Mouse (Mus musculus) CD8-positive naive resting alpha-beta T cell, adult 2 months (primary cell): ENCODE results near the gene 6430550D23Rik.
A peak's percentile ranks its signal among the peaks of the same experiment; 100 is the strongest.

ENCODE experiments used
- DNase-seq, 2 experiments: peaks; one replicate each; pipeline ENCODE4 v3.0.0; 2022; ENCODE audit warnings: low read depth in 2 of 2, low spot score in 2 of 2

6430550D23Rik gene

DNA sequence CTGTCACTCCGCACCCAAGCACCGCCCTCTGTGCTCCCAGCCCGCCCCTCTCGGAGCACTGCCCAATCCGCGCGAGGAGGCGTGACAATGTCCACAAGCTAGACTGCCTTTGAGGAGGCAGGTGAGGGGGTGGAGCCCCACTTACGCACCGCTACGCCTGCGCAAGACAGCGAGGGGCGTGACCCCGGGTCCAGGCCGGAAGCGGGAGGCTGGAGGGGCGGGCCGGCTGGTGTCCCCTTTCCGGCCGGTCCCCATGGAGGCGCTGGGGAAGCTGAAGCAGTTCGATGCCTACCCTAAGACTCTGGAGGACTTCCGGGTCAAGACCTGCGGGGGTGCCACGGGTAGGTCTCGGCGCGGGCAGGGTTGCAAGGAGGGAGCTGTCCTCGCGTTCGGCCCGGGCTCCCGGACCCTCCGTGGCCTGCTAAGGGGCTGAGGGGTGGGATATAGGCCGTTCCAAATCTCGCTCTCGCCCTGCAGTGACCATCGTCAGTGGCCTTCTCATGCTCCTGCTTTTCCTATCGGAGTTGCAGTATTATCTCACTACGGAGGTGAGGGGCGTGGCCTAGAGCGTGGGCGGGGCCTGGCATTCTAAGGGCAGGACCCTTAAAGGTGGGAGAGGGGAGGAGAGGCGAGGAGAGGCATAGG lies at the start of gene 6430550D23Rik, which contains the start of gene Ergic3:
Gene 6430550D23Rik, minus strand, starts transcription at position 90 of the 645 bp plus-strand sequence.
Gene Ergic3, plus strand, starts transcription at position 158 of the 645 bp plus-strand sequence.
- DNase-seq = peak; percentile 97 to 99

DNA sequence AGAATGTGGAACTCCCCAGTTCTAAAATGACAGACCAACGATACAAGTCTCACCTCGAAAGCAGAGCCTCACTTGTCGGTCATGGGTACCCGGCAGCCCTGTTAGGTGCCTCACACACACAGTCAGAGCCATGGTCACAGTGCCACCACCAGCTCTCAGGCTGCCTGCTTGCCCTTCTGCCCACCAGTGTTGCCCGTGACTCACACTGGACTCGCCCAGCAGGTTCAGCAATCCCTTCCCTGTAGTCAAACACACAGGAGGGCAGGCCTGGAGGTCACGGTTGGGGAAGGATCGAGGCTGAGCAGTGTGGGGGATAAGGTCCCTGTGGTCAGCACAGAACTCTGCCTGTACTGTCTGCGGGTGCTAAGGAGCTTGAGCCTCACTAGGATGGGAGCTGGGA lies 45.0 kb upstream of the 6430550D23Rik start, which contains the start of gene Fer1l4:
Gene Fer1l4, minus strand, starts transcription at position 132 of the 400 bp plus-strand sequence.
- no peak for DNase-seq

- DNase-seq = no peak
Observed at GRCm38 (mm10) chr2:156047929-156048328, 40.2 kb upstream of the 6430550D23Rik start.

- no peak for DNase-seq
Observed at GRCm38 (mm10) chr2:156042903-156043302, 35.1 kb upstream of the 6430550D23Rik start.

DNA sequence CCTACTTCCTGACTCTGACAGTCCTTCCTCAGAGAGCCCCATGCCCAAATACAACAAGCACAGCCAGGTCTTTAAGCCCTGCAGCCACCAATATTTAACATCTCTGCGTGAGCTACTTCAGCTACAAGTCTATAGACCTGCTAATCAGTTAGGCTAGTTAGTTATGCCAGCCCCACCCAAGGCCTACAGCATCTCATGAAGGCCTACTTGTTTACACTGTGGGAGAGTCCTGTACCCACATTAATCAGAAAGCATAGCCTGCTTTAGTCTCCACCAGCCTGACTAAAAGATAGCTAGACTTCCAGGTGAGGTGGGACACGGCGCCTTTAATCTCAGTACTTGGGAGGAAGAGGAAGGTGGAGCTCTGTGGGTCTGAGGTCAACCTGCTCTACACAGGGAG lies 31.6 kb upstream of the 6430550D23Rik start:
- no peak for DNase-seq

DNA sequence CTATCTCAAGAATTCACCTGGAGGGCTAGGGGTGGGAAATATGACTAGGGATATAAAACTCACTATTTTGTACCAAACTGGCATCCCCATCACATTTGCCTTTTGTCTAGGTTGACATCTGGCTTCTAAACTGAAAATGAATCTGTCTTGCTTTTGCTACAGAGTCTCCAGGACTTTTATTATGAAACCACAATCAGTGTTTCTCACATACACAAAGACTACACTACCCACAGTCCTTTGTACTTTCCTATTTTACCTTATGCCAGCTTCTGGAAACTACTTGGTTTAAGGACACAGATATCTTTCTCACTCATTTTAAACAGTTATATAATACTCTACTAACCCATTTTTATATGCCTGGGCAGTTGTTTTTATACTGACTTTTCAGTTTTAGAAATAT lies 17.7 kb upstream of the 6430550D23Rik start:
- no peak for DNase-seq

GRCm38 (mm10) chr2:156021765-156022164 lies 14.0 kb upstream of the 6430550D23Rik start:
- DNase-seq = no peak

GRCm38 (mm10) chr2:156021219-156021618 lies 13.4 kb upstream of the 6430550D23Rik start:
- no peak for DNase-seq

DNA sequence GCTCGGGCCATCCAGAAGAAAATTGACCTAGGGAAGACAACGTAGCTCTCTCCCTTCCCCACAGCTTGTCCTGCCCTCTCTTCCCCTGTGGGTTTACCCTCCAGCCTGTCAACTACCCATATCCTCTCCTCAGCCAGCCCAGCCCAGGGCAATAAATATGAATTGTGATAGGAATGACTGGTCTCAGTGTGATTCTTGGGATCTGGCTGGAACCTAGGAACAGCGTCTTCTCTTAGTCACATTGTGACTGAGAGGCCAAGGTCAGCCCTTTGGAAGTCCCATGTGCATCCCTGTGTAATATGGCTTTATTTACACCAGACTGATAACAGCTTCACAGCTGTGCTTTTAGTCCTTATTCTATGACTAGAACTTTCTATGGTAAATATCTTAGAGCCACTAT lies 10.3 kb upstream of the 6430550D23Rik start:
- DNase-seq = no peak

DNA sequence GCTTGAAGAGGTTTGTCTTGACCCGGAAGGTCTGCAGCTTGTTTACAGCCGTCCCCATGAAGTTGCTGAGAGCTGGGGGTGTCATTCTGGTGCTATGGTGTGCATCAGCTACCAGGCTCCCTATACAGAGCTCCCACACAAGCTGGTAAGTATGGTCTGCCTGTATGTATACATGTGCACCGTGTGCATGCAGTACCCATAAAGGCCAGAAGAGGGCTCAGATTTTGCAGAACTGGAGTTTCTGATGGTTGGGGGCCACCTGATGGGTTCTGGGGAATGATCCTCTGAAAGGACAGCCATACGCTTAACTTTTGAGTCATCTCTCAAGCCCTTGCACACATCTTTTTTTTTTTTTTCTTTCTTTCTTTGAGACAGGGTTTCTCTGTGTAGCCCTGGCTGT lies 2.4 kb downstream of the 6430550D23Rik start:
- DNase-seq = peak in 1 of 2 experiments; percentile 9

DNA sequence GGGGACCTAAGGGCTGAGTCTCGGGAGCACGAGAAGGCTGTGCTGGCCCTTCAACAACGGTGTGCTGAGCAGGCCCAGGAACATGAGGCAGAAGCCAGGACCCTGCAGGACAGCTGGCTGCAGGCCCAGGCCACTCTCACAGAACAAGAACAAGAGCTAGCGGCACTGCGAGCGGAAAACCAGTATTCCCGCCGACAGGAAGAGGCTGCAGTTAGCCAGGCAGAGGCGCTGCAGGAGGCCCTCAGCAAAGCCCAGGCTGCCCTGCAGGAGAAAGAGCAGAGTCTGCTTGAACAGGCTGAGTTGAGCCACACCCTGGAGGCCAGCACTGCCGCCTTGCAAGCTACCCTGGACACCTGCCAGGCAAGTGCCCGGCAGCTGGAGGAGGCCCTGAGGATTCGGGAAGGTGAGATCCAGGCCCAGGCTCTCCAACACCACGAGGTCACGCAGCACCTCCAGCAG lies 15.9 kb downstream of the 6430550D23Rik start:
- no peak for DNase-seq

DNA sequence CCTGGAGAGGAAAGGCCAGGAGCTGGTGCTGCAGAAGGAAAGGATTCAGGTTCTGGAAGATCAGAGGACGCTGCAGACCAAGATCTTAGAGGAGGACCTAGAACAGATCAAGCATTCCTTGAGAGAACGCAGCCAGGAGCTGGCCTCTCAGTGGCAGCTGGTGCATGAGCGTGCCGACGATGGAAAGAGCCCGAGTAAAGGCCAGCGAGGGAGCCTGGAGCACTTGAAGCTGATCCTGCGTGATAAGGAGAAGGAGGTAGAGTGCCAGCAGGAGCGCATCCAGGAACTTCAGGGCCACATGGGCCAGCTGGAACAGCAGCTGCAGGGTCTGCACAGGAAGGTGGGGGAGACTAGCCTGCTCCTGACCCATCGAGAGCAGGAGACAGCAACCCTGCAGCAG lies 16.6 kb downstream of the 6430550D23Rik start:
- no peak for DNase-seq

DNA sequence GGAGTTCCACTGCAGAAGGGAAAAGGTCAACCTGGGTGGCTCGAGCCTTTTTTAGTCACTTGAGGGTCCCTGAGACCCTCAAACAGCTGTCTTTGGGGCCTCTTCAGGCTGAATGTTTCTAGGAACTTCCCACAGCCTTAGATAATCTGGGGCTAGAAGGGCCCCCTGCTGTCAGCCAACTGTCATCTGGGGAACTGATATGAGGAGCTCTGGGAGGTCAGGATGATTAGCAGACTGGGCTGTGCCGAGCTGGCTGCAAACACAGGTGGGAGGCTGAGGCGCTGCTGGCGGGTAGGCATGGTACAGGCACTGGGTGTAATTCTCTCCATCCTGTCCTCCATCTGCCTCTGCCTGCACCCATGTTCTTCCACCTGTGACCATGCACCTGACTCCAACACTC lies 18.7 kb downstream of the 6430550D23Rik start:
- no peak for DNase-seq

DNA sequence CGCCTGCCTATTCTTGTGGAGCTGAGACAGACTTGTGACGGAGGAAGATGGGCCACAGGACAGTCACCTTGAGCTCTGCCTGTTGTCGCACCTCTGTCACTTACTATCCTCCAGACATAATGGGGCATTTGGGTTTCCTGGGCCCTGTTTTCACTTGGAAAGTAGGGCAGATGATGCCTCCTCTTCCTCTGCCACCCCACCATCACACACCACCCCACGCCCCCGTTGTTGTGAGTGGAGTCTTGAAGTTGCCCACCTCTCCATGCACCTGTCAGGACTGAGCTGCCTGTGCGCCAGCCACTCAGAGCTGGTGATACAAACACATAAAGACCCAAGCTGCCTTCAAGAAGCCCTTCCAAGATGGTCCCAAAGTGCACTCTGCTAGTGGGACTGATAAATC lies 20.6 kb downstream of the 6430550D23Rik start:
- no peak for DNase-seq

DNA sequence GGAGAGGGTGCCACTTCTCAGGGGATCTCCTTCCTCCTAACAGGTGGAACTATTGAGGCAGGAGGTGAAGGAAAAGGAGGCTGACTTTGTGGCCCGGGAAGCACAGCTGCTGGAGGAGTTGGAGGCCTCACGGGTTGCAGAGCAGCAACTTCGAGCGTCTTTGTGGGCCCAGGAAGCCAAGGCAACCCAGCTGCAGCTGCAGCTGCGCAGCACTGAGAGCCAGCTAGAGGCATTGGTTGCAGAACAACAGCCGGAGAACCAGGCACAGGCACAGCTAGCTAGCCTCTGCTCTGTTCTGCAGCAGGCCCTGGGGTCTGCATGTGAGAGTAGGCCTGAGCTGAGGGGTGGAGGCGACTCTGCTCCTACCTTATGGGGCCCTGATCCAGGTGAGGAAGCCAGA lies 22.0 kb downstream of the 6430550D23Rik start:
- no peak for DNase-seq

- DNase-seq = peak; percentile 52 to 69
Observed at GRCm38 (mm10) chr2:155979328-155979991, 28.3 kb downstream of the 6430550D23Rik start.

DNA sequence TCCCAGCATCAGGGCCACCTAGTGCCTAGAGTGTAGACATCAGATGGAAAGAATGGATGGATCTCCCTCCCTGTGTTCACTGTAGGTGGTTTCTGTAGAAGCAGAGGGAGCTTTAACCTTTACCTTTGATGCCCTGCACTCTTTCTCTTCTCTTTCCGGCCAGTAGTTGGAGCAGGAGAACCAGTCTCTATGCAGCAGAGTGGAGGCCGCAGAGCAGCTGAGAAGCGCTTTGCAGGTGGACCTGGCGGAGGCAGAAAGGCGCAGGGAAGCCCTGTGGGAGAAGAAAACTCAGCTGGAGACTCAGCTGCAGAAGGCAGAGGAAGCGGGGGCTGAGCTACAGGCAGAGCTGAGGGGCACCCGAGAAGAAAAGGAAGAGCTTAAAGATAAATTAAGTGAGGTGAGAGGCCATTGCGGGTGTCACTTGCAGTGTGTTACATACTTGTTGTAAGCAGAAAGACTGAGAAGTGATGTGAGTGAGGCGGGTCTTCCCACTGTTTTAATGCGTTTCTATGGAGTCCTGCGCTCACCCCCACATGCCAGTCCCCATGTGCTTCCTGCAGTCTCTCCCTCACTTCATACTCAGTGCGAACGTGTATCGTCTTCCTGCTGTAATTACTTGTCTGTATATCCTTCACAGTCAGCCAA lies 33.6 kb downstream of the 6430550D23Rik start:
- DNase-seq = no peak

- DNase-seq = no peak
Observed at GRCm38 (mm10) chr2:155973348-155973747, 34.4 kb downstream of the 6430550D23Rik start.

DNA sequence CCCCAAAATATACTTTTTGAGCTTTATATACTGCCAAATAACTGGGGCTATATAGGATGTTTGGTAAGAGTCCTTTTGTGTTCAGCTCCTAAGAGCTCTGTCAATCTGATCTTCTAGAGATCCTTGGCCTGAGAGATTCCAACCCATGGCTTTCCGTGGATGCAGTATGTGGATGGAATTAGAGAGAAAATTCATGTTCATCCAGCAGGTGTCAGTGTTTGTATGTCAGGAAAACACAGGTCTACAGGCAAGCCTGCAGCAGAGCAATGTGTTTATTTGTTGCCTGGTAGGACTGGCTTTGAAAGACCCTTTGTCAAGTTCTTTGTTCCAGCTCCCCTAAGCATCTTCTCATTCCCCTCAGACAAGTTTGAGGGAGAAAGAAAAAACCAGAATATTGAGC lies 44.8 kb downstream of the 6430550D23Rik start:
- DNase-seq = no peak

- DNase-seq = no peak
Observed at GRCm38 (mm10) chr2:155961862-155962261, 45.9 kb downstream of the 6430550D23Rik start.

DNA sequence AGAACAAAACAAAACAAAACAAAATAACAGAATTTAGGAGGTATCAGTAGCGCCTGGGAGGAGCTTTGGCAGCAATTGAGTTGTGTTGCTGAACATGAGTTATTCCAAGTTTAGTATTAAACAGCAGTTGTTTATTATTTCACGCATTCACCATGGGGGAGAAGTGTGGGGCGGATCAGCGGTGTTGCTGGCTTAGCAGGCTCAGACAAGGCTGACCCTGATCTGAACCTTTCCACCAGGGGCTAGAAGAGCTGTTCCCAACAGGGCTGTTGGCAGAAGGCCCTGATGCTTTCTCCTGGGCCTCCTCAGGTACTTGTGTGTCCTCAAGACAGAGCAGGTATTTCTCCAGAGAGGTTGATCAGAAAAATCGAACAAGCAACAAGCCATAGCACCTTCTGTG lies 47.8 kb downstream of the 6430550D23Rik start:
- DNase-seq = no peak
